In genomic region chr12:112746808-112747605, GRCm38 (mm10) we compare ENCODE assay signal across 8 mouse cellular contexts. TPM values are rescaled to one million over a fixed set of nuclear protein-coding genes. Genes with fewer than 3 reads are reported as not detected.
DNase-seq lines count a peak whose midpoint lies in the region; ATAC-seq lines count a peak whose summit lies in the region.

No protein-coding gene starts in this region.

- ATAC-seq in heart, embryonic 14.5 days (ENCODE audit: insufficient number of reproducible peaks, insufficient read depth, low FRiP score, low read depth) = no peak
- peak; percentile 68 for ATAC-seq in midbrain, embryonic 15.5 days (replicated peaks)

- DNase-seq in cerebellum, adult 11 months = peak; percentile 8
- no peak for DNase-seq in cerebellum, postnatal 36 days
- peak; percentile 74 for DNase-seq in ES-CJ7 (ENCODE audit: low read depth, low spot score)
- peak; percentile 75 for DNase-seq in embryo, embryonic 10 days (ENCODE audit: low spot score)
- peak; percentile 59 to 70 for DNase-seq in kidney, postnatal 4 days
- no peak for DNase-seq in layer of hippocampus, adult 11-12 months (ENCODE audit: low spot score)

- H3K9me3 ChIP-seq in heart, embryonic 14.5 days (ENCODE audit: control insufficient read depth, low read length) = no peaks in the 10 kb centered on the region
- no peaks in the 10 kb centered on the region for H3K9me3 ChIP-seq in midbrain, embryonic 15.5 days

- 14% methylated on average over 10 of the region's 10 CpGs for WGBS in heart, embryonic 14.5 days
- 15% methylated on average over 10 of the region's 10 CpGs for WGBS in midbrain, embryonic 15.5 days

- peaks cover 11 to 24% of the 10 kb centered on the region in 2 experiments for H3K4me1 ChIP-seq in heart, embryonic 14.5 days (ENCODE audit: control insufficient read depth in 2 of 2, insufficient read depth in 2 of 2, low read length in 2 of 2)
- H3K4me1 ChIP-seq in midbrain, embryonic 15.5 days = peaks cover 14% of the 10 kb centered on the region

- no peak overlapping the region for H3K4me3 ChIP-seq in heart, embryonic 14.5 days (ENCODE audit: control insufficient read depth in 1 of 2, insufficient read depth in 1 of 2, low read depth in 1 of 2, low read length in 2 of 2)
- H3K4me3 ChIP-seq in midbrain, embryonic 15.5 days = no peak overlapping the region

- H3K27ac ChIP-seq in heart, embryonic 14.5 days (replicated peaks in 1 of 2; ENCODE audit: control insufficient read depth in 1 of 2, insufficient read depth in 1 of 2, low read depth in 2 of 2, low read length in 2 of 2) = no peak overlapping the region
- peak overlapping the region; percentile 86 for H3K27ac ChIP-seq in midbrain, embryonic 15.5 days

- H3K36me3 ChIP-seq in heart, embryonic 14.5 days (ENCODE audit: control insufficient read depth, insufficient read depth, low read length) = peaks cover 10% of the 10 kb centered on the region; the same call in 1 of the 2 replicates
- peaks cover 13% of the 10 kb centered on the region; the same call in 1 of the 2 replicates for H3K36me3 ChIP-seq in midbrain, embryonic 15.5 days (replicated peaks)

- peak overlapping the region; percentile 9; the same call in 1 of the 2 replicates for H3K9ac ChIP-seq in heart, embryonic 14.5 days (ENCODE audit: low read length)
- H3K9ac ChIP-seq in midbrain, embryonic 15.5 days = peak overlapping the region; percentile 27; the same call in 1 of the 2 replicates

- peaks cover 6% of the 10 kb centered on the region; the same call in 1 of the 2 replicates for H3K27me3 ChIP-seq in heart, embryonic 14.5 days (ENCODE audit: control insufficient read depth, insufficient read depth, low read length)
- H3K27me3 ChIP-seq in midbrain, embryonic 15.5 days (replicated peaks) = no peaks in the 10 kb centered on the region

- peak overlapping the region; percentile 34; the same call in 1 of the 2 replicates for H3K4me2 ChIP-seq in heart, embryonic 14.5 days (ENCODE audit: low read length)
- H3K4me2 ChIP-seq in midbrain, embryonic 15.5 days = peak overlapping the region; percentile 10; the same call in 1 of the 2 replicates

RNA-seq across cellular contexts. Expression of gene Pld4, which starts 13.4 kb away (rescaled TPM):
- polyA plus RNA-seq in heart, embryonic 14.5 days (2014; fragmentation: Nextera tagmentation; extraction: Ambion mirVana) = 6.0 and 6.8 TPM in 2 replicates
- 7.3 and 8.6 TPM in 2 replicates for polyA plus RNA-seq in midbrain, embryonic 15.5 days (2015; fragmentation: Nextera tagmentation; extraction: Ambion mirVana)

RNA-seq across cellular contexts. Expression of gene Cep170b, which starts 26.8 kb away (rescaled TPM):
- 5.0 and 6.1 TPM in 2 replicates for polyA plus RNA-seq in heart, embryonic 14.5 days (2014; fragmentation: Nextera tagmentation; extraction: Ambion mirVana)
- 51.0 and 53.7 TPM in 2 replicates for polyA plus RNA-seq in midbrain, embryonic 15.5 days (2015; fragmentation: Nextera tagmentation; extraction: Ambion mirVana)

RNA-seq across cellular contexts. Expression of gene Ahnak2, which starts 55.5 kb away (rescaled TPM):
- 1.9 and 3.1 TPM in 2 replicates for polyA plus RNA-seq in heart, embryonic 14.5 days (2014; fragmentation: Nextera tagmentation; extraction: Ambion mirVana)
- polyA plus RNA-seq in midbrain, embryonic 15.5 days (2015; fragmentation: Nextera tagmentation; extraction: Ambion mirVana) = 1.1 and 1.3 TPM in 2 replicates

Comparison
In these comparisons a context has a peak if more than half of its experiments do, and no peak if none do; other contexts are left out.
1. DNase-seq: peak in cerebellum, adult 11 months (single experiment), ES-CJ7 (single experiment), embryo, embryonic 10 days (single experiment) and kidney, postnatal 4 days (2 of 2); none in cerebellum, postnatal 36 days (0 of 2) and layer of hippocampus, adult 11-12 months (single experiment).